Mouse (Mus musculus): ENCODE data around the gene Ptger3.

The Ptger3 gene

DNA sequence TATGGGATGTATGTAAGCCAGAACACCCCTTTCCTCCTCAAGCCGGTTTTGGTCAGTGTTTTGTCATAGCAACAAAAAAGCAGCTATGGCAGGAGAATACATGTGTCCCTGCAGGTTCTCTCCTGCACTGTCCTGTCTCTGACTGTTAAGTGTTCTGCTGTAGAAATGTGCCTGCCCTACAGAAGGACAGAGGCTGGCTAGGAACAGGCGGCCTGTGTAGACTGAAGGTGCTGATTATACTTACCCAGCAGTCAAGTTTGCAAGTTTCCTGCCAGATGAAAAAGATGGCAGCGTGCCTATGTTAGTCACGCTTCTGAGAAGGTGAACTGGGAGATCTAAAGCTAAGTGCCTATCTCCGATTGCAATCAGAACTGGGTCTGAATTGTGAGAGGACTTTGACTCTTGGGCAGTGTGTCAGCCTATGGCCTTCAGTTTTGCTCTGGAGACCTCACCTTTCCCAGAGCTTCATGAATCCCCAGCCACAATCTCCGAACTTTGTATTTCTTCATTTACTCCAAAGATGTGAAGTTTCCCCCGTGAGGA is 31.2 kb downstream of the Ptger3 start:
- DNase-seq = no peak

DNA sequence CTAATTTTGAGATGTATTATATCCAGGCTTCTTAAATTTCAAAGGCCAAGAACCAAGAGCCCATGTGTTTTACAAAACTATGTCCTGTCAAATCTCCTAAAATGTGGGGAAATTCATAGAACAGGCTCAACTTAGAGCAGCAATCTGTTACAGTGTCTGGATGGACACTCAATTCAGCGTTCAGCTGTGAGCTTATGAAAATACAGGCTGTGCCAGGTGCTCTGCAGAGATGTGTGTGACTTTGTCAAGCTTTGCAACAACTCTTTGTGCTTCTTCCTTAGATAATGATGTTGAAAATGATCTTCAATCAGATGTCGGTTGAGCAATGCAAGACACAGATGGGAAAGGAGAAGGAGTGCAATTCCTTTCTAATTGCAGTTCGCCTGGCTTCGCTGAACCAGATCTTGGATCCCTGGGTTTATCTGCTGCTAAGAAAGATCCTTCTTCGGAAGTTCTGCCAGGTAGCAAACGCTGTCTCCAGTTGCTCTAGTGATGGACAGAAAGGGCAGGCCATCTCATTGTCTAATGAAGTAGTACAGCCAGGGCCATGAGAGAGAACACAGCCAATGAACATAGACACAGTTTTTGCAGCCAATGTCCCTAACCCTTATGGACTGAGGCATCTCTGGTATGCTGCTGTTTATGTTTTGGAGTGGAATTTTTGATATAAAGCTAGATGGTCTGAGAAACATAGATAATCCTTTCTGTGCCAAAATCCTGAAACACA is 38.2 kb downstream of the Ptger3 start:
- DNase-seq = no peak

DNA sequence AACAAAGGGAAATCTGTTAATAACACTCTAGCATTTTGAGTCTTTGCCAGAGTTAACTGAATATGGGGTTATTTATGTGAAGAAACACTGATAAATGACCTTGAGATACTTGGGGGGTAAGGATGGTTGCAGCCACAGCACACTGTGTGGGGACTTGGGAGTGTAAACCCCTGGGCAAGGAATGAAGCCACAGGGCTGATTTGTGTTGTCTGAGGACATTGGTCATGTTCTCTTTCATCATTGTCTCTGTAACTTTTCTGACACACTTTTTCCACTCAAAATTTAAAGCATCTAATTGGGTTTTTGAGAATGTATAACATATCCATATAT is 38.7 kb downstream of the Ptger3 start:
- no peak for DNase-seq

DNA sequence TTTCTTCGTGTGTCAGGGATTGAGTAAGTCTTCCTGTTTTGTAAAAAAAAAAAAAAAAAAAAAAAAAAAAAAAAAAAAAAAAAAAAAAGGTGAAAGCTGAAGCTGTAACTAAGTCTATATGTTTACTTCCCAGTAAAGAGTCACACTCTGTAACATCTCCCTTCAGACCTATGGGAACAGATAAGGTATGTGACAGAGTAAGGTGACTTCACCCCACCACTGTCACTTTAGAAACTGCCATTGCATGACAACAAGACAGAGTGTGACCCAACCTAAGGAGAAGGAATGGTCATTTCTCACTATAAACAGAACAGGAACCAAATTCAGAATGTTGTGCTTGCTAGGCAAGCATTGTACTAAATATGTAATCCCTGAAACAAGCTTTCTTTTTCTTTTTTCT is 46.9 kb downstream of the Ptger3 start:
- DNase-seq = no peak

DNA sequence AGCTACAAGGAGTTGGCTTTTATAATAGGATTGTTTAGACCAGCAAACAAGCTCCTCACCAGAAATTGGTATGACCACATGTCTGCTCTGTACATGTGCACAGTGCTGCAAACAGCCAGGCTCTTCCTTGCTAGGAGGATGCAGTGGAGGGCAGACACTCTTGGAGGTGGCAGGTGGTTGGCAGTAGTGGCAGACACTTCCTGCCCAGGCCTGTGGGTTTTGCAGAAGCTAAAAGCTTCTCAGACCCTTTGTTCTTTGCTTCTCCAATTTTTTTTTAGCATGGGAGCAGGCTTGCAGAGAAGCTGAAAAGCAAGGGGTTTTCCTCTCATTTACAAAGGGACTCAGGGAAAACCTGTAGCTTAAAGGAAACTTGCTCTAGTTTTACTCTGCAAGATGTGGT is 50.3 kb downstream of the Ptger3 start:
- no peak for DNase-seq

DNA sequence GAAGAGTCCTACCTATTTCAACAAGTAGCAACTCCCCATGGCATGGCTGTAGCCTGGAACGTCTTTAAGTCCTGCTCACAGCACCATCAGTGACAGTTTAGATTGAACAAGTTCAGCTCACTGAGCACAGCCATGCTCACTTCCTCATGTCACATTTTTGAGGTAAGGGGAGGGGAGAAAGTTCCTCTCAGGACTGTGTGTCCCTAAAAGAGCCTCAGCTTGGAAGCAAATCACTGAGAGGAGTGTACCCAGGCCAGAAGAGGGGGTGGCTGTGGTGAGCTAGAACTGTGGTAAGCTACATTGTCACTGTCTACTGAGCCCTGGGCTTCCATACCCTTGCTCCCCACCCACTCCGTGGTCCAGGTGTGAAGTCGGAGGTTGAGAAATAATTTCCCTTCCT is 60.7 kb downstream of the Ptger3 start:
- no peak for DNase-seq

DNA sequence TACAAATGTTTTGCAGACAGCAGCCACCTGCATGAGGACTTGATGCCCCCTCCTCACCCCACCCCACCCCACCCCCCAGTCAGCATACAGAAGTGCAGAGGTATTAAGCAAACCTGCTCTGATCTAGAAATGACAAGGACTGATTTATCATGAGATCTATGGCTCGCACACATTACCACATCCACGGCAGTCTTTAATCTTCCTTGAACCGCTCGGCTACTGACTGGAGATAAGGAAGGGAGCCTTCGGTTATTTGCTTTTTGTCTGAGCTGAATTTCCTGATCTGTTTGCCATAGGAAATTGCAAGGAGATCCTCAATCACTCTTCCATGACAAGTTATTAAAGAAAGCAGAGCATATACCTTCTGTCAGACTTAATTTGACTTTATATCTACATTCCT is 64.0 kb downstream of the Ptger3 start:
- DNase-seq = no peak

DNA sequence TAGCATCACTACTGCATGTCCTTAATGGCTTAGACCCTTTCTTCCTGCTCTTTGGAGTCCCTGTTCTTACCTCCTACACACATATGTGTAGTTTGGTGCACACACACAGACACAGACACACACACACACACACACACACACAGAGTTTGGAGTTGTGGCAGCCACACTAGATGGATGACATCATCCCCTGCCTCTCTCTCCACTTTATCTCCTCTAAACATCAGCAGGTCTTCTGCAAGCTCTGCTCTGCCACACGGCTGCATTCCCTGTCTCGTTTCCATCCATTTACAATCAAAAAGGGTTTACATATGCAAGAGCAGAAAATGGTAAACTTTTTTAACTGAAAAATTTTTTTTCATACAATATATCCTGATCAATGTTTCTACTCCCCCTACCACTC is 64.7 kb downstream of the Ptger3 start:
- no peak for DNase-seq

DNA sequence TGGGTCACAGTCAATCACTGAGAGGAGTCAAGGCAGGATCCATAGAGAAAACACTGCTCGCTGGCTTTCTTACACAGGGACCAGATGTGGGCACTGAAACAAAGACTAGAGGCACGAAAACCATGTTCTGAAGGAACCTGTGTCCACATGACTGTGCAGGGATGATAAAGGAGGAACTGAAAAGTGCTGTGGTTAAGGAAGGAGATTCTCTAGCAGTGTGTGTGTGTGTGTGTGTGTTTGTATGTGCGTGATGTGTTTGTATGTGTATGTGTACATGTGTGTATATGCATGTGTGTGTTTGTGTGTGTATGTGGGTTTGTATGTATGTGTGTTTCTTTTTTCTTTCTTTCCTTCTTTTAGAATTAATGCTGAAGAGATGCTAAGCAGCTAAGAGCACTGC is 67.7 kb downstream of the Ptger3 start:
- no peak for DNase-seq

DNA sequence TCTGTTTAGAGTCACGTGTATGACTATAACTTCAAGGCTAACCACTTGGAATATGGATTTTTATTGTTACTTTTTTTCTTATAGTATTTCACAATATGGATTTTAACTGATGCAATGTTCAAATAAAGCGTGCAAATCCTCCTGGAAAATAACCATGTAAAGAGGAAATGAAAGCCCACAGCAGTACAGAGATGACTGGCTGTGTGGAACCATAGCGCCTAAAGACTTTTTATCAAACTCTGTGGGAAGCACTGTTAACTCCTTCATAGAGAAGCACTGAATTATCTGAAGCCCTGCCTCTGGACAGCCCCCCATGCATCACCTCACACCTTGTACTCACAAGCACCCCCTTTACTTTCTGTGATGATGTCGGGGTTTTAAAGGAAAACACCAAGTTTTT is 69.0 kb downstream of the Ptger3 start:
- DNase-seq = no peak

DNA sequence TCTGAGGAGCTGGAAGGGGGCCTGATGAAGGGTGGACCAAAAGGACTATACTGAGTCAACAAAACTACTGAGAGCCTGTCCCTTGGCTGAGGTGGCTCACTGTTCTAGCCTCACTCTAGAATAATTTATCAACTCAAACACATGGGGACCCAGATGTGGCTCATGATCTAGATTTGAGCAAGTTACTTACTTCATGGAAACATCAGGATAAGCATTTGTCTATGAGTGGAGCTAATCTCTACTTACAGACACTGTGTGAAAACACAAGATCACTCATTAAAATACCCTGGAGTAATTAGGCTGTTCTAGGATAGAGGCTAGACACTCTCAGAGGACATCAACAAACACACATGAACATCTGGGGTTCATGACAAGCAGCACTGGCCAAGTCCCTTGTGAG is 70.2 kb downstream of the Ptger3 start:
- DNase-seq = no peak

DNA sequence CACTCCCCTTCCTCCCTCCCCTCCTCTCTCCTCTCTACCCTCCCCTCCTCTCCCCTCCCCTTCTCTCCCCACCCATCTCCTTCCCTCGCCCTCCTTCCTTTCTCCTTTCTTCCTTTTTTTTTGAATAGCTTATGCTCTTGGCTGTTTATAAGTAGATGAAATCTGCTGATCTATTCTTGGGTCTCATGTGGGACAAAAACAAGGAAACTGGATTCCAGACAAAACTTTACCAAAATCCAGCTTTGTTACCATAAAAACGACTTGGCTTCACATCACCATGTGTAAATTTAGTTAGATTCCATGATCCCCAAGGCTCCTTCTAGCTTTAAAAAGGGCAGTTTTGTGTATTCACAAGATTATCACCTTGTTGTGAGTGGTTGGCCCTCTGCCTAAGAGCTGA is 70.6 kb downstream of the Ptger3 start:
- DNase-seq = no peak

DNA sequence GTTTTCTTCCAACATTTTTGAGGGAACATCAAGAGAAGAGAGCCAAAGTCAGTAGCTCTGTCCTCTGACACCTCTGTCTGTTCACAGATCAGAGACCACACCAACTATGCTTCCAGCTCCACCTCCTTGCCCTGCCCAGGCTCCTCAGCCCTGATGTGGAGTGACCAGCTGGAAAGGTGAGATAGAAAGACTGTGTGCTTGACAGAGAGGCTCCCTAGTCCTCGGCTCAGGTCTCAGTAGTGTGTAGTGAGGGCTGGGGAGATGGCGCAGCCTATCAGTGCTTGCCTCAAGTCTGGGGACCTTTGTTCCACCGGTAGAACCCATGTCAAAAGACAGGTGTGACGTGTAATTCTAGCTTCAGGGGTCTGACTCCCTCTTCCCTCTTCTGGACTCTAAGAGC is 74.9 kb downstream of the Ptger3 start:
- DNase-seq = no peak

DNA sequence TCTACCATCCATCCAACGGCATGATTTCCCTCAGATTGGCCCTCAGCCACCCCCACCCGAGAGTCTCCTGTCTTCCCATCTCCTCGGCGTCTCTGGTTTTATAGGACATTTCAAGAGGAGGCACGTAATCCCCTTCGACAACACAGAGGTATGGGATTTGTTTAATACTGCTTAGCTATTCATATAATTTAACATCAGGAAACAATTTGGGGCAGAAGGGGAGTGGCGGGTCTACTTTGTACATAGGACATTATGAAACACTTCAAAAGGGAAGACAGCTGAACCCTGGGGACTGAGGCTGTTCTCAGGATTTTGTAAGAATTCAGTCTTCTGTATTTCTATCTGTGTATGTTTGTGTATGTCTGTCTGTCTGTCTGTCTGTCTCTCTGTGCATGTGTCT is 94.9 kb downstream of the Ptger3 start:
- DNase-seq = no peak

DNA sequence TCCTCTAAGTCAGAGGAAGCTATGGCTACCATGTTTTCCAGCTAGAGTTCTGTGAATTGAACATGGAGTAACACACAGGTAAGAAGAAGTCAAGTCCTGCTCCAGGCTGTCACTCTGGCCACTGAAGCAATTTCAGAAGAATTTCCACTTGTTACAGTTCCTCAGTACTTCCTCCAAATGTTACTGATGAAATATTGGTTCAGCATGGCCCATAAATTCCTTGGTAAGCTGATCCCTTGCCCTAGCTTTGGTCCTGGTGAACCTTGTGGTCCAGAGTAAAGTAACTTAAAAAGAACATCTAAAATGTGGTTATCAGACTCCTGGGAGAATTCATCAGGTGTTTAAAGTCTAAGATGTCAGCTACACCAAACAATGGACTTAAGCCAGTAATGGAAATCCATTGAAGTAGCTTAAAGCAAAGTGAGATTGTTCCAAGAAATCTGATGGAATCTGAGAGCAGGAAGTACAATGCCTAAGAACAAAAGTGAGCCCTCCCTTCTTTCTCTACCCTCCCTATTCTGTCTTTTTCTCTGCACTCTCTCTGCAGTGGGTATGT is 97.9 kb downstream of the Ptger3 start:
- no peak for DNase-seq

DNA sequence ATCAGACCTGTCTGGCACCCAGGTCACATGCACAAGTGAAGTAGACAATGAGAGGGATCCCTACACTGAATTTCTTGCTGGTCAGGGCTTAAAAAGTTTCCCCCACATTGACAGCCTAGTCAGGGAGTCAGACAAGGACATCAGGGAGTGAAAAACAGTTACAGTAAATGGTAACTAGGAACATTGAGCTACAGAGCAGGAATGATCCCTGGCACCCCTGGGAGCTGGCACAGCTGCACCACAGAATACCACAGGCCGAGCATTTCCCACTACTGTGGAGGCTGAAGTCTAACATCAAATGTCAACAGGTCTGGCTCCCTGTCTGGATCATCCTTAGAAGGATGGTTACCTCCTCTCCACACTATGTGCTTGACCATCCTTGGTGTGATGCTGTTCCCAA is 98.8 kb downstream of the Ptger3 start:
- no peak for DNase-seq

DNA sequence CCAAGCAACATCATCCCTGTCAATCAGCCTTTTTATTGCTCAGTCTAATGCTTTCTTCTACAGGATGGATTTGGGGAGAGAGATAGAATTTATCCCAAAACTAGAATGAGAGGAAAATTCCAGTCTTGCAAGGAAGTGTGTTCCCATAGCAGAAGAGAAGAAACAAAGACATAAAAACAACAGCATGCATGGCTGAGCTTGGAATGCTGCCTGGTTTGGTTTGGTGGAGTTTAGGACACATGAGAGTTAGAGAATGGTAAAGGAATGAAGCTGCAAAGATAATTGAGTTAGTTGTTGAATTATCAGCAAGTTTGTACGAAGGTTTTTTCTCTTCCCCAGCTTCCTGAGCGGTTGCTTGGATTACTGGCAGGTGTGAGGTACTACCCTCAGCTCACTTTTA is 99.5 kb downstream of the Ptger3 start:
- DNase-seq = no peak

DNA sequence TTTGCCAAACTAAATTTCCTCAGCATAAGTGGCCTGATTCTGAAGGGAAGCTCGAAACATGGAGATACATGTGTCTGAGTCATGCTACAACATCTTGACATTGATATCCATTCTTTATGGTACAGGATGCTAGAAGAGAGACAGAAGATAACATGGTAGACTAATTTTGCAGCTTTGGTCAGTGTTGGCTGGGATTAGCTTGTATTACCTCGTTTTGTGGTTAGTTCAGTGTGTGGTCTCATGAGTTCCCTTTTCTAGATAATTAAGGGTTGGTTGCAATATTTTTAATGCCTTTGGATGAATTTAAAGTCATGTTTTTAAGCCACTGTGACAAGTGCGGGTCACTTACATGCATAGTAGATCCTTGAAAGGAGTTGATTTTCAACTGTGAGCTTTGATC is 119.4 kb downstream of the Ptger3 start:
- DNase-seq = no peak

DNA sequence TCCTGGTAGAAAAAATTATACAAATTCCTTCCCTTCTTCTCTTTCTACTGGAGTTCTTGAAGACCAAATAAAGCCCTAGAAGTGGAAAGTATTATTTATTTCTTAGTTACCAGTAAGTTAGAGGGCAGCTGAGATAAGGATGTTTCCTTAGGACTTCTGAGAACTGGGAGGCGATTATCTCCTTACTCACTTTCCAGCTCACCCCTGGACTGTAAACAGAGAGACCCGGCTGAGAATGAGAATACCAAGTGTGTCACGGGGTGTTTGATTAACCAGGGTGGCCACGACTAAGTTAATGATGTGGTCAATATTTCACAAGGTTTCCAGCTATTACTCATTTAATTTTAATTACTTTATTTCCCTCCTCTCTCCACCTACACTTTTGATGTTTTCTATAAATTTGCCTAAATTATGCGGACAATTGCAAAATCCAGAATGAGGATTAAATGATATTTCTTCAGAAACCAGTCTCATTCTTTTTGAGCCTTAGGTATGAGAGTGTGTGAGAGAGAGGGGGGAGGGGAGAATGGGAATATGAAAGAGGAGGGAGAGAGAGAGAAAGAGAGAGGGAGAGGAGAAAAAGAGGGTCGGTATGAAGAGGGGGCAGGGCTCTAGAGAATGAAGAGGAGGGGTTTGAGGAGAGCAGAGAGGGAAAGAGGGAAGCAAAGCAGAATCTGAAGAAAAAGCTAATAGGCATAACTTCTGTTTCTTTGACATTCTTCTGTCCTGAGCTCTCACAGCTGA is 121.9 kb downstream of the Ptger3 start:
- no peak for DNase-seq
